Mouse (Mus musculus): ENCODE measurements around the gene Nid1.
"Not testable (repeated sequence)": the region's sequence is repeated elsewhere in the genome, so short reads cannot be mapped to it uniquely, and the experiment has no call there.

Nid1 gene

DNA sequence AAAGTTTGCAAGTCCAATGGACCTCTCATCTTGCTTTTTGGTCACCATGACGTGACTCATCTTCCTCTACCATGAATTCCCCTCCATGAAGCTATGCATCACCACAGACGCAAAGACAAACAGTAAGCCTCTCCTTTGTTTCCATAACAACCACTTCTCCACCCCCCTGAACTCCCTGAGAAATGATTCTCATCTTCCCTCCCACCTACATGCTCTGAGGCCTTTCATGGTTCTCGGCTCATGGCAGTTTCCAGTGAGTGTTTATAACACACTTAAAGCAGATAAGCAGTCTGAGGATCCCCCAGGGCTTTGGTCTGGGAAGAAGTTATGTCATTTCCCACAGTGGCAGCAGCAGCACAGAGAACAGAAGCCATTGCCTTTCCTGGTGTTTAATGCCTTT is 56.2 kb downstream of the Nid1 start:
- no peak for DNase-seq

GRCm38 (mm10) chr13:13498022-13498421 is 60.7 kb downstream of the Nid1 start:
- DNase-seq = no peak

GRCm38 (mm10) chr13:13502406-13502805 is 65.1 kb downstream of the Nid1 start:
- DNase-seq = no peak

- peak; percentile 30 for DNase-seq
Observed at GRCm38 (mm10) chr13:13503695-13504386, 66.5 kb downstream of the Nid1 start.

- no peak for DNase-seq
Observed at GRCm38 (mm10) chr13:13505063-13505462, 67.7 kb downstream of the Nid1 start.

DNA sequence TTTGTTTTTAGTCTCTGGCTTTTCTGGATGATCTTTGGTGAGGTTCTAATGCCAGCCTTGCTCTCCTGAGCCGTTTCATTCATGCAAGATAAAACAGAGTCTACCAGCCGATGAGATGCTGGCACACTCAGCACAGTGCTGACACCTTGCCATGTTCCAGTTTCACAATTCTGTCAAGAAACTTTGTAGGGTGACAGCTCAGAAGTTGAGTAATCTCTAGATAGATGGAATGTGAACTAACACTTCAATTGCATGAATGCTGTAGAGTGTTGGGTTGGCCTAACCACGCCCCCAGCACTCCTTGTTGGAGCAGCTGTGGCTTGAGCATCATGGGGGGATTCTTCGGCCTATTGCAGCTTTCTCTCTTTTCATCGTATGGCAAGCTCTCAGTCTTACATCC is 69.2 kb downstream of the Nid1 start:
- no peak for DNase-seq

DNA sequence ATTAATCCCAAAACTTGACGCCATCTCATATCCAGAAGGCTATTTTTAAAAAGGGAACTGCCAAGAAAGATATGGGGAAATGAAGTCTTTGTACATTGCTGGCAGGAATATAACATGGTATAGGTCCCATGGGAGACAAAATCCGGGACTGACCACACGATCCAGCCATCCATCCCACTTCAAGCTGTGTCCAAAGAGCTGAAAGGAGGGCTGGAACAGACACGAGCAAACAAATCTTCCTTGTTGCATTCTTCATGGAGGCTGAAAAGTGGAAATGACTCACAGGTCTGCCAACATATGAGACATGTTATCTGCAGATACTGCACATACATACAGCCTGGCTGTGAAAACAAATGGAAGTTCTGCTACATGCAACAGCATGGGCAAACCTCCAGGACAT is 77.5 kb downstream of the Nid1 start:
- DNase-seq = no peak

DNA sequence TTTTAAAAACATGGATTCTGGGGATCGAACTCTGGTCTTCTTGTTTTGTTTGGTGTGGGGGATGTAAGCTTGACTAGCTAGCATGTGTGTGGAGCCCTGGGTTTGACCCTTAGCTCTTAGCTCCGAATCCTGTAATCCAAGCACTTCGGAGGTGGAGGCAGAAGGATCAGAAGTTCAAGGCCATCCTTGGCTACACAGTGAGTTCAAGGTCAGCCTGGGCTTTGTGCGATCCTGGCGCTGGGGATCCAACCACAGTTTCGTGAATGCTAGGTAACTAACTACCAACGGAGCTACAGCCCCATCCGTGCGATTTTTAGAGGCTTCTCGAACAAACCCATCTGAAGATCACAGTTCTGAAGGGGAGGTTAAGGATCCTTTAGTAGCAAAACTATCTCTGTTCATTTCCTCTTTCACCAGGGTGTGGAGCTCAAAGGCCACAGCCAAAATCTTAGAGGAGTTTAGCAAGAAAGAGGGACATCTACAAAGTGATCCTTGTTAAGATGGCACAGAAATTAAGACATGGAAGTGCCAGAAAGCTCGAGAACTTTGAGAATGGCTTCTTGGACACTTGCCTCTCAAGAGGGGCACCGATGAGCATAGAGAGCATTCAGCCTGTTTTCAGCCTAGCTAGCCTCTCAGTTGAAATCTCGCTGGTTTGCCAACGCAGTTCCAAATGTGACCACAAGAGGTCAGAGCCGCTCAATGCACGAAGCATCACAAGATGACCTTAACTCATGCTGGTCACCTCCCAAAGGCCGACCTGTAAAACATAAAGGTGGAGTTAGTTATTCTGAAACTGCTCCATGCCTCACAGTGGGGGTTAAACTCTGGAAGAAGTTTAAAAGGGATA is 79.2 kb downstream of the Nid1 start:
- peak; percentile 75 for DNase-seq

DNA sequence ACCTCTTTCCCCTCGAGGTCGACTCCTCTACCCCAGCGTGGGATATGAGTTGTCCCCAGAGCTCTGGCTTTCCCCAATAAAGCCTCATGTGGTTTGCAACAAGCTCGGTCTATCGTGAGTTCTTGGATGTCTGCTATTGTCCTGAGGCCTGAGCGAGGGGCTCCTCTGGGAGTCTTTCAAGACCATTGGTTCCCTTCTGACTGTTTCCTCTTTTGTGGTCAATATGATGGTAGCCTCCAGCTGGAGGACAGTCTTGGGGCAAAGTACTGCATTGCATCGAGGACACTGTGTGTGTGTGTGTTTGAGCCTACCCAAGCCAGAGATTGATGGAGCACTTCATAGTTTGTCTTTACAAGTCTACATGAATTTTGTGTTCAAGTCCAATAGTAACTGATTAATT is 80.8 kb downstream of the Nid1 start:
- no peak for DNase-seq

DNA sequence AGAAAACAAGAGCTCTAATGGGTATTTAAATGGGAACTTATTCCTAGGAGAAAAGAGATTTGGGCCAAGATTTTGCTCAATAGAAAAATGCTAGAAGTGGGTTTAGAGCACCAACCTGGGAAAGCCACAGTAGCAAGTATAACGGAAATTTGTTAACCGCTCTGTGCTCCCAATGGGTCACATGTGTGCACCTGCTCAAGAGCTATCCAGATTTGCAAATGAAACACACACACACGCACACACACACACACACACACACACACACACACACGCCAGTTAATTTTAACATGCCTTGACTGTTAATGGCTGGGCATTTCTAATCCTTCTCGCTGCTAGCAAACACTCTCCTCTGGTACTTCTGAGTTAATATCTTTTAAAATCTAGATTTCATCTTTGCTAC is 83.1 kb downstream of the Nid1 start:
- no peak for DNase-seq

- no peak for DNase-seq
Observed at GRCm38 (mm10) chr13:13523625-13524584, 86.6 kb downstream of the Nid1 start.

GRCm38 (mm10) chr13:13525205-13525604 is 87.9 kb downstream of the Nid1 start:
- DNase-seq = no peak

DNA sequence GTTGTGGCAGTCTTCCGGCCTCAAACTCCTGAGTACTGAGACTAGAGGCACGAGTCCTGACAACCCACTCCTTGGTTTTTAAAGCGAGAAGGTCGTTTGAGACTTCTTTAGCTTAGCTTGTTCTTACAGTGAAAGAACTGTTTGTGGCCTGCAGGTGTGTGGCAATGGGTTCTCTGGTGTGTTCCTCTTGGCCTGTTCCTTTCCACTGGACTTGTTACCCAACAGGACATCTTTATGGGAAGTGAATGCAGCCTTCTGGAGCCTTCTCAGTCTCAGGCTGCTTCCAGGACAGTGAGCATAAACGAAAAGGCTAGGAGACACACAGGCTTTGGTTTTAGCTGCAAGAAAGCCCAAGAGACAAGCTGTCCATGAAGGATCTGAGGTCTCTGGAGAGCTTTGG is 88.5 kb downstream of the Nid1 start:
- no peak for DNase-seq

DNA sequence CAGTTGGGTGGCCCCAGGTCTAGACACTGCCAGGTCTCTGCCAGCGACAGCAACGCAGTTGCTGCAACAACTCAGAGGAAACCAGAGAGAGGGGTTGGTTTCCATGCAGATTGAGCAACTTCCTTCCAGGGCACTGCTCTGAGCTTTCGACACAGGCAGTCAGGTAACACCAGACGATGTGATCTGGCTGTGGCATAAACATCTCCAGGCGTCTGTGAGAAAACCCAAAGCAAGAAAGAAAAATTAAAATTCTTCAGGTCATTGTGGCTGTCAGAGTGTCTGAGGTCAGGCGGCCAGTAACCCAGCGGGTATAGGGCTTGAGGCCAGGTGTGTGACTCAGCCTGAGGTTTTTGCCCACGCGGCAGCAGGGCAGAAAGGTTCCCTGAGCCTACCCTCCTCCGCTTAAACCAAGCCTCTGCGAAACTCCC is 91.8 kb downstream of the Nid1 start:
- no peak for DNase-seq

DNA sequence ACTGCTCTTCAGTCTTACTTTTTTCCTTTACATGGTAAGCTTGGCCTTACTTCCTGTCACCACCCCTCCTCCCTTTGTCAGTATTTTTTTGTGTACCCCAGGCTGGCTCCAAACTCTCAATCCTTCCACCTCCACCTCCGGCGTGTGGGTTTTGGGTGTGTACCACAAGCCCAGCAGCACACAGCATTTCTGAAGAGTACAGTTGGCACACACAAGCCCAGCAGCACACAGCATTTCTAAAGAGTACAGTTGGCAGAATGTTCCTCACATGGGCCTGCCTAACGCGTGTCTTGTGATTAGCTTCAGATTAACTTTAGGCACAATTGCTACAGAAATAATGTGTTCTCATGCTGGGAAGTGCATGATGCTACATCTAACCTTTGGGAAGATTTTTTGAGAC is 93.6 kb downstream of the Nid1 start:
- DNase-seq = no peak

GRCm38 (mm10) chr13:13531923-13532322 is 94.6 kb downstream of the Nid1 start:
- no peak for DNase-seq

GRCm38 (mm10) chr13:13536555-13536954 is 99.2 kb downstream of the Nid1 start:
- DNase-seq = no peak

GRCm38 (mm10) chr13:13537272-13538015 is 100.1 kb downstream of the Nid1 start:
- DNase-seq = no peak

GRCm38 (mm10) chr13:13538585-13539300 is 101.4 kb downstream of the Nid1 start:
- DNase-seq = peak; percentile 34

DNA sequence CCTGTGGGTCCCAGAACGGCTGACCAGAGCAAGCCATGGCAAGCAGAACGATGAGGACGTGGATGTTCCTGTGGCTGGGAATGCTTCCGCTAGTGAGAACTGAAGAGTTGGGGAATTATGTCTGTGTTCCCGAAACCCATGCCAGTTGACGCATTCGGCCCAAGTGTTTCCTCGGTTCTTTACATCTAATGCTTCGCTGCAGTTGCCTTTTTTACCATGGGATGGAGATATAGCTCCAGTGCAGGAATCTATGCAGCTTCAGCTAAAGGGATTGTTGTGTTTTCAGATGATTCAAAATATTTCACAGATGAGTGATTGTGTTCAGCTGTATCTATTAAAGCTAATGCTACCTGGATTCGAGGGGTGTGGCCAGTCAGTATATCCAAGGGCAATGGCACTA is 105.7 kb downstream of the Nid1 start:
- not testable (repeated sequence) for DNase-seq

DNA sequence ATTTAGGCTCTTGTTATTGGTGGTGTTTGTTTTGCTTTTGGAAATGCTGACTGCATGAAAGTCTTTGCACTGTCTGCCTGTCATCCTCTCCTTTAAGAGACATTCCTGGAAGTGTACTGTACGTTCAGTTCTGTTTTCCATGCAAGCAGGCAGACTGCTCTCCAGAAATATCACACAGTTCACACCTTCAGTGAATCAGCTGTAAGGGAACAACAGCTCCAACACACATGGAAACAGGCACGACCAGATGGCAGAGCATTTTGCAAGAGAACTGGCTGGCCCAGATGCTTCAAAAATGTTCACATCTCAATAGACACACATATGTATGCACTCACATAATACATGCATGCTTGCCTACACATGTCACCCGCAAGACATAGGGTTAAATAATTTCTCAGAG is 109.4 kb downstream of the Nid1 start:
- DNase-seq = no peak

- no peak for DNase-seq
Observed at GRCm38 (mm10) chr13:13547889-13548288, 110.5 kb downstream of the Nid1 start.

Data from kidney, adult 11 months (tissue).